Mouse (Mus musculus): ENCODE measurements at regions not wholly inside any gene's neighbourhood (a gene's known extent, or its start where the extent isn't known, plus 50 kb on each side); places are given as distances from the start of the nearest gene placed in this dataset.

DNA sequence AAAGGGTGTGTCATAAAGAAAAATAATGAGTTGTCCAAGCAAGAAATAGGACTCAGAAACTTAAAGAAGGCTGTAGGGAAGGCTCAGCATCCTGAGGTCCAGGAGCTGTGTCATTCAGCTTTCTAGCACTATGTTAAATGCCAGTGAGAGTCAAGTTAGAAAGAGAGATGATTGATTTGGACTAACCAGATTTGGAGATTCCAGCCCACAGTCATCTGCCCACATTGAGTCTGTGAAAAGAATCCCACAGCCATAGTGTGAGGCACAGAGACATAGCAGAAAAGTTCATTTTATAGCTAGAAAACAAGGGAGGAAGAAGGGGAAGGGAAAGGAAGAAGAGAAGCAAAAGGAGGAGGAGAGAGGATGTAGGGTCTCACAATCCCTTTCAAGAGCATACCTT is 229.0 kb upstream of the Ntm start:
- DNase-seq: no peak
- H3K4me3 ChIP-seq (ENCODE audit: low read depth, low read length): no peak overlapping the region
- H3K27me3 ChIP-seq (ENCODE audit: insufficient read depth, low read length): no peaks in the 10 kb centered on the region
- no peaks in the 10 kb centered on the region for H3K9me3 ChIP-seq (ENCODE audit: low read length)
- no peak for TF ChIP-seq CTCF (IDR thresholded peaks at IDR 0.05; ENCODE audit: low read depth)
- no peaks in the 10 kb centered on the region for H3K4me1 ChIP-seq (ENCODE audit: insufficient read depth)
- no peak overlapping the region for H3K27ac ChIP-seq (ENCODE audit: low read depth, low read length)
- H3K36me3 ChIP-seq (ENCODE audit: insufficient read depth): no peaks in the 10 kb centered on the region
- H3K4me2 ChIP-seq (ENCODE audit: low read depth): no peak overlapping the region
- ATAC-seq: no peak
- no peak overlapping the region for H3K9ac ChIP-seq

DNA sequence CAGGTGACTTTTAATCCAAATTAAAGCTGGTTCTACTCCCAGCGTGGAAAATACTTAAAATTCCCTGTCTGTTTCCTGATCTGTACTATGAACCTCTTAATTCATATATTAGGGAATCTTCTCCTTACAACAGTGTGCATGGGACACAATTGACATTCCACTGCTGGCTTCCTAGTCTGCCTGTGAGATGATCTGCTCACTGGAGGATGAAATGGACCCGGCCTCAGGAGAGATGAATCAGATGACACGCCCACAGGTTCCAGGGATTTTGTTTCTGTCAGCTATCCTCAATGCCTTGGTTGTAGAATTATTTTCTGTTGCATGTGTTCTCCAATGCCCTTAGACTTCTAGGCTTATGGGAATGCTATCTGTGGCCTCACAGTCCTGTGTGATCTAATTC is 231.9 kb upstream of the Ntm start:
- no peak for ATAC-seq
- no peak for TF ChIP-seq CTCF (IDR thresholded peaks at IDR 0.05; ENCODE audit: low read depth)
- no peak overlapping the region for H3K27ac ChIP-seq (ENCODE audit: low read depth, low read length)
- no peaks in the 10 kb centered on the region for H3K9me3 ChIP-seq (ENCODE audit: low read length)
- H3K4me2 ChIP-seq (ENCODE audit: low read depth): no peak overlapping the region
- no peak for DNase-seq
- no peaks in the 10 kb centered on the region for H3K4me1 ChIP-seq (ENCODE audit: insufficient read depth)
- 78% methylated on average over 3 of the region's 3 CpGs for WGBS
- no peaks in the 10 kb centered on the region for H3K27me3 ChIP-seq (ENCODE audit: insufficient read depth, low read length)
- no peak overlapping the region for H3K4me3 ChIP-seq (ENCODE audit: low read depth, low read length)
- no peaks in the 10 kb centered on the region for H3K36me3 ChIP-seq (ENCODE audit: insufficient read depth)
- no peak overlapping the region for H3K9ac ChIP-seq

DNA sequence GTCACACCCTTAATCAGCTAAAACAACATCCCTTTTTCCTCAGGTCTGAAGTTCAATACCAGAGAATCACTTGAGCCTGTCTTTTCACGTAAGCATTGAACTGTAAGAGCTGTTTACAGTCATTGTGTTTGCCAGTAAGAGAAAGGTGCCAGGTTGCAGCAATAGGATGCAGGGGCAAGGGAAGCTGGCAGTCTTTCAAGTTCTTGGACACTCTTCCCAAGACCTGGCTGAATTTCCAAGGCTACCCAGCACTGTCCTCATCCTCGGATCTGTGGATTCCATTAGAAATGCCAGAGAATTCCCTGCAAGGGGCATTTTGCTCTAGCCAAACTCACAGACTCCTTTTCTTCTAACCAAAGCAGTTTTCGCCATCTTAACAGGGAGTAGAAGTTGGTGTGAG is 224.5 kb upstream of the Snx19 start:
- no peak overlapping the region for H3K4me2 ChIP-seq (ENCODE audit: low read depth)
- no peaks in the 10 kb centered on the region for H3K9me3 ChIP-seq (ENCODE audit: low read length)
- TF ChIP-seq CTCF (IDR thresholded peaks at IDR 0.05; ENCODE audit: low read depth): no peak
- no peaks in the 10 kb centered on the region for H3K36me3 ChIP-seq (ENCODE audit: insufficient read depth)
- H3K9ac ChIP-seq: no peak overlapping the region
- ATAC-seq: no peak
- H3K4me1 ChIP-seq (ENCODE audit: insufficient read depth): no peaks in the 10 kb centered on the region
- WGBS: 69% methylated on average over 3 of the region's 3 CpGs
- no peak overlapping the region for H3K27ac ChIP-seq (ENCODE audit: low read depth, low read length)
- no peak overlapping the region for H3K4me3 ChIP-seq (ENCODE audit: low read depth, low read length)
- no peaks in the 10 kb centered on the region for H3K27me3 ChIP-seq (ENCODE audit: insufficient read depth, low read length)
- no peak for DNase-seq

DNA sequence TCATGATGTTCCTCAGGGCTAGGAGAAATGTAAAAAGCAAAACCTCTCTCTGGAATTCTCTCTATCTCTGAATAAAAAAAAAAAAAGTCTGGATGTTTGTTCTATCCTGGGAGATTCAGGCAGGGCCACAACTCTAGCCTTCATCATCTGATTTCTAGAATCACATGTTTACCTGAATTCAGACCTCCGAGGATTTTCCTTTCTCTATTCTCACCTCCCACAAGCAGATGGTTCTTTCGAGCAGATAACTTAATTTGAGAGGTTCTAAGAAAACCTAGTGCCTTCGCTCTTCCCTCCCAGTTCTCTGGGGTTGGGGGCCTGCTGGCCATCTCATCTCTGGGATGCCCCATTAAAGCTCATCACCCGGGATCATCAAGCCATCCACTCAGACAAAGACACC is 219.3 kb upstream of the Snx19 start:
- ATAC-seq (no peak), DNase-seq (no peak)
- no peaks in the 10 kb centered on the region for H3K9me3 ChIP-seq (ENCODE audit: low read length)
- H3K27me3 ChIP-seq (ENCODE audit: insufficient read depth, low read length): no peaks in the 10 kb centered on the region
- no peak for TF ChIP-seq CTCF (IDR thresholded peaks at IDR 0.05; ENCODE audit: low read depth)
- no peak overlapping the region for H3K9ac ChIP-seq
- 86% methylated on average over 4 of the region's 4 CpGs for WGBS
- no peak overlapping the region for H3K4me2 ChIP-seq (ENCODE audit: low read depth)
- no peak overlapping the region for H3K27ac ChIP-seq (ENCODE audit: low read depth, low read length)
- H3K4me3 ChIP-seq (ENCODE audit: low read depth, low read length): no peak overlapping the region
- H3K36me3 ChIP-seq (ENCODE audit: insufficient read depth): no peaks in the 10 kb centered on the region
- no peaks in the 10 kb centered on the region for H3K4me1 ChIP-seq (ENCODE audit: insufficient read depth)

DNA sequence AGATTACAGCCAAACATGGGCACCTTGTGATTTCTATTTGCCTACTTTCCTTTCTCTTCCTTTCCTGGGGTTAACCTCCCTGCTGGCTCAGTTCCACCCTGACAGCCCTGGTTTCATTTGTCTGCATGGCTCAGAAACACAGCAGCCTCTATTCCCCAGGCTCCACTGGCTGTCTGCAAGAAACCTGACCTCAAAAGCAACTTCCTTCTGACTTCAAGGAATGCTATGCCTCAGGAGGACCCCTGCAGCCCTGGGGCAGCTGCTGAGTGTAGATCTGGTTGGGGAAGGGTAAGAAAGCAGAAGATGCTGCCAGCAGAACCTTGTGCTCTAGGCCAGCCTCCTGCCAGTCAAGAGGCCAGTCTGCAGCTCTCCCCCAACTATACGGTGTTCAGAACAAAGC is 217.1 kb upstream of the Snx19 start:
- Histone ChIP-seq H3K9ac (no peak overlapping the region), H3K4me3 (ENCODE audit: low read depth, low read length) (no peak overlapping the region), H3K4me2 (ENCODE audit: low read depth) (no peak overlapping the region), H3K36me3 (ENCODE audit: insufficient read depth) (no peaks in the 10 kb centered on the region), H3K27me3 (ENCODE audit: insufficient read depth, low read length) (no peaks in the 10 kb centered on the region), H3K9me3 (ENCODE audit: low read length) (no peaks in the 10 kb centered on the region), H3K27ac (ENCODE audit: low read depth, low read length) (no peak overlapping the region), H3K4me1 (ENCODE audit: insufficient read depth) (no peaks in the 10 kb centered on the region)
- no peak for TF ChIP-seq CTCF (IDR thresholded peaks at IDR 0.05; ENCODE audit: low read depth)
- no peak for ATAC-seq
- 25% methylated on average over 1 of the region's 1 CpGs for WGBS
- no peak for DNase-seq

DNA sequence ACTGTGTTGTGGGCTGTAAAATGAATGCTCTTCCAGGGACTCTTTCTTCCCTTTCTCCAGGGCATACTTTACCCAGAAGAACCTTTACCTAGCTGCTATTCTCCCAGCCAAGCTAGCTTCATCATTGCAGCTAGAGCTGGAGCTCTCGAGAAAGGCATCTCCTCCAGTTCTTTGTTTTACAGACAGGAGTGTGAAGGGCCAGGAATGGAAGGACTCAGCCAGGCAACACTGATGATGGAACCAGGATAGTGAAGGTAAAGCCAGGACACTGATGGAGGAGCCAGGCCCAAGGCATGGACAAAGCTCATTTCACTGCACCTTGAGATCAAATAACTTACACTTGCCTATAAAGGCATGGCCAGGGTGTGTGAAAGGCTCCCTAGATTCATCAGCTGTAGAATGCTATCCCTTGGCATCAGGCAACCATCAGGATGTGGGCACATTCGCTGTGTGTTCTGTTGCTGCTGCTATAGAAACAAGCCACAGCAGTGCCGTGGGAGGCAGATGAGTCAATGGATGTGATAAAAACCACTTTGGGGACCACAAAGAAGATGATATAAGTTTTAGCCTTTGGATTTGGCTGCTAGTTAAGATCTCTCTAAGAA is 214.3 kb upstream of the Snx19 start:
- no peak overlapping the region for H3K4me2 ChIP-seq (ENCODE audit: low read depth)
- no peak overlapping the region for H3K4me3 ChIP-seq (ENCODE audit: low read depth, low read length)
- H3K4me1 ChIP-seq (ENCODE audit: insufficient read depth): no peaks in the 10 kb centered on the region
- TF ChIP-seq CTCF (IDR thresholded peaks at IDR 0.05; ENCODE audit: low read depth): no peak
- no peaks in the 10 kb centered on the region for H3K27me3 ChIP-seq (ENCODE audit: insufficient read depth, low read length)
- 82% methylated on average over 3 of the region's 3 CpGs for WGBS
- no peak for DNase-seq
- no peaks in the 10 kb centered on the region for H3K9me3 ChIP-seq (ENCODE audit: low read length)
- H3K27ac ChIP-seq (ENCODE audit: low read depth, low read length): no peak overlapping the region
- no peaks in the 10 kb centered on the region for H3K36me3 ChIP-seq (ENCODE audit: insufficient read depth)
- ATAC-seq: no peak
- no peak overlapping the region for H3K9ac ChIP-seq

DNA sequence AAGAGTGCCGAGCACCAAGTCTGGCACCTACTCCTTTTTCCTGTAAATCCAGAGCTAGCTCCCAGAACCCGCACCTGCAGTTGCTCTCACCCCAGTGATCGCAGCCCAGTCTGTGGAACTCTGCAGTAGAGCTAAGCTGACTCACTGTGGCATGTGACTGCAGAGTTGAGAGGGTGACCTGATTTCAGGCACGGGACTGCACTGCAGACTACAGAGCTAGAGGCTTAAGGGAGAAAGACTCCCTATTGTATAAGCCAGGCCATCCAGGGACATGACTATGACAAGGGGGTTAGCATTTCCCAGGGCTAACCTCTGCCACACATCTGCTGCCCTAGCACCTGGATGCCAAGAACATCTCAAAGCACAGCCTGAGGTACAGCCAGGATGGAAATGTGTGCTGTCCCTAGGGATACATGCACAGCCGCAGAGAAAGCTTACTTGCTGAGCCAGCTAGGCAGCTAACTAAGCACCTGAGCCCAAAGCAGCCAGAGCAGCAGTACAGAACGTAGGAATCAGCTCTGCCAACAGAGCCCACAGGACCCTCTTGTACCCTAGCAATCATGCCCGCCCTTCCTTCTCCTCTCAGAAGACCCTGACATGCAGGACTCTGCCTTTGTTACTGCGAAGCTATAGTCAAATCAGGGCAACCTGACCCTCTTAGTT is 192.3 kb upstream of the Snx19 start:
- no peak overlapping the region for H3K4me2 ChIP-seq (ENCODE audit: low read depth)
- ATAC-seq (no peak), DNase-seq (no peak)
- no peaks in the 10 kb centered on the region for H3K4me1 ChIP-seq (ENCODE audit: insufficient read depth)
- no peaks in the 10 kb centered on the region for H3K9me3 ChIP-seq (ENCODE audit: low read length)
- H3K36me3 ChIP-seq (ENCODE audit: insufficient read depth): no peaks in the 10 kb centered on the region
- no peaks in the 10 kb centered on the region for H3K27me3 ChIP-seq (ENCODE audit: insufficient read depth, low read length)
- no peak overlapping the region for H3K4me3 ChIP-seq (ENCODE audit: low read depth, low read length)
- H3K9ac ChIP-seq: no peak overlapping the region
- WGBS: 64% methylated on average over 8 of the region's 8 CpGs
- TF ChIP-seq CTCF (IDR thresholded peaks at IDR 0.05; ENCODE audit: low read depth): no peak
- H3K27ac ChIP-seq (ENCODE audit: low read depth, low read length): no peak overlapping the region

All from forebrain, postnatal 0 days (tissue).